Mouse (Mus musculus) testis, adult 2 months (tissue): ENCODE measurements around the gene Man2b1. TPM values are rescaled to one million over a fixed set of nuclear protein-coding genes. Genes with fewer than 3 reads are reported as not detected.
"Not testable (repeated sequence)": the region's sequence is repeated elsewhere in the genome, so short reads cannot be mapped to it uniquely, and the experiment has no call there.

Source experiments
- H3K27ac ChIP-seq: fragments of 200-500 bp; 2 replicates; pipeline ENCODE4 v1.5.1; 2012; ENCODE audit warnings: low read depth, low read length; ENCODE audit not compliant: control insufficient read depth, insufficient read depth
- H3K27me3 ChIP-seq: fragments of 200-500 bp; 2 replicates; pipeline ENCODE4 v1.6.1; 2012; ENCODE audit warnings: mild to moderate bottlenecking, low read length, moderate library complexity; ENCODE audit not compliant: control insufficient read depth, insufficient read depth
- H3K36me3 ChIP-seq: fragments of 200-500 bp; 2 replicates; pipeline ENCODE4 v1.6.1; 2012; ENCODE audit warnings: mild to moderate bottlenecking, low read length; ENCODE audit not compliant: control insufficient read depth, insufficient read depth
- H3K4me1 ChIP-seq: fragments of 200-500 bp; 2 replicates; pipeline ENCODE4 v1.6.1; 2012; ENCODE audit warnings: low read length; ENCODE audit not compliant: control insufficient read depth, insufficient read depth
- H3K4me3 ChIP-seq: fragments of 200-500 bp; 2 replicates; pipeline ENCODE4 v1.5.1; 2012; ENCODE audit warnings: low read depth, mild to moderate bottlenecking, low read length, moderate library complexity, mixed read lengths; ENCODE audit not compliant: control insufficient read depth
- CTCF ChIP-seq: fragments of 200-500 bp; IDR thresholded peaks from 2 replicates; pipeline ENCODE4 v1.5.1; 2012; ENCODE audit warnings: low read depth, mild to moderate bottlenecking, inconsistent platforms, low read length, moderate library complexity; ENCODE audit not compliant: control insufficient read depth, insufficient read depth, insufficient replicate concordance
- POLR2A ChIP-seq: fragments of 200-500 bp; IDR thresholded peaks from 2 replicates; pipeline ENCODE4 v1.6.1; 2012; ENCODE audit warnings: low read depth, mild to moderate bottlenecking, inconsistent platforms, low read length, moderate library complexity; ENCODE audit not compliant: control insufficient read depth
- polyA plus RNA-seq: library from polyadenylated mRNA; depleted of rRNA; stranded (reverse); fragments of >200 nt; gene quantifications from 2 replicates; pipeline ENCODE4 v1.2.3, GENCODE M21; 2012; rRNA removed

Gene Man2b1
- polyA plus RNA-seq, 1 experiment: 19.3 TPM

- no peak overlapping the region for H3K4me3 ChIP-seq
- no peaks in the 10 kb centered on the region for H3K36me3 ChIP-seq
- no peaks in the 10 kb centered on the region for H3K27me3 ChIP-seq
- no peak overlapping the region for H3K27ac ChIP-seq
- no peaks in the 10 kb centered on the region for H3K4me1 ChIP-seq
- no peak for TF ChIP-seq CTCF
- no peak for TF ChIP-seq POLR2A
Observed at GRCm38 (mm10) chr8:85123691-85124090, 40.6 kb downstream of the Man2b1 start.

DNA sequence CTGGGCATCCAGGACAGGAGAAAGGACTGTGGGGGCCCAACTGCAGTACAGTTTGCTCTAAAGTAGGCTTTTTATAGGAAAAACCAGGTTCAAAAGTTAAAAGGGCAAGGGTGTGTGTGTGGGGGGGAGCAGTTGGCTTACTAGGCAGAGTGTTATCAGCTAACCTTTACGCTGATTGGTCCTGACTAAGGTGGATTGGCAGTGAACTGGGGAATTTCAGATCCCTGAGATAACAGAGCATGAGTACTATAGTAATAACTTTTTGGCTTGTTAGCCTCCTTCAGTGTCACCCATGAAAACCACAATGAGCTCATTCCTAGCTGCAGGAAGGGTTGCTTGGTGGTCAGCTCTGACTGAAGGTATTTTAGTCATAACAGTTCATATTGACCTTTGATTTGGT, 49.3 kb downstream of the Man2b1 start:
- no peaks in the 10 kb centered on the region for H3K4me1 ChIP-seq
- no peak overlapping the region for H3K27ac ChIP-seq
- H3K4me3 ChIP-seq: no peak overlapping the region
- H3K27me3 ChIP-seq: no peaks in the 10 kb centered on the region
- H3K36me3 ChIP-seq: no peaks in the 10 kb centered on the region
- TF ChIP-seq POLR2A (no peak), CTCF (no peak)

DNA sequence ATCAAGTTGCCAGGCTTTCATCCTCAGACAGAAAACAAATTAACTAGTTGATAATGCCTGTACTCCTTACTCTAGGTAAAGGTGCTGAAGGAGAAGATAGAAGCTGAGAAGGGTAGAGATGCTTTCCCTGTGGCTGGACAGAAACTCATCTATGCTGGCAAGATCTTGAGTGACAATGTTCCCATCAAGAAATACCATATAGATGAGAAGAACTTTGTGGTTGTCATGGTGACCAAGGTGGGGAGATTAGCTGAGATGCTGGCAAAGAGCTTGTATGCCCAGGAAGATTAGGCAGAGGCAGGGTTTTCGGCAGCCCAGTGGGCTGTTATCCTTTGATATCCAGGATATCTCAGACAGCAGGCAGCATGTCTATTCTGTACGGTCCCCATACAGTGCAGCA, 52.6 kb downstream of the Man2b1 start:
- H3K36me3 ChIP-seq, H3K27ac ChIP-seq, H3K4me3 ChIP-seq, H3K4me1 ChIP-seq, H3K27me3 ChIP-seq: not testable (repeated sequence)

DNA sequence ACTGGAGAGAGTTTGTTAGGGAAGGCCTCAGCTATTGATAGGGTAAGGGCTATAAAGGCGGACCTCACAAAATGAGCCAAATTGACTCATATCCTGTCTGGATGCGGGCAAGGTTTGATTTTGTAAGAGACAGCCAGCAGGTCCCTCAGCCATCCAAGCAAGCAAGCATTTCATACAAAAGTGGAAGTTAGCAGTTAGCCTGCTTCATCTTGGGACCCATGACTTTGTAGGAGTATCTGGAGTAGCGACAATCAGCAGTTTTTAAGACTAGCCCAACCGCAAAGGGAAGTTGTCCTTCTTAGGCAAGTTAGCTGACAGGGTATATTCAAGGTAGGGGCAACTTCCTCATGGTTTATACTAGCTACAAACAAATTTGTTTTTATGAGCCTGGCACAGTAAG, 59.4 kb downstream of the Man2b1 start:
- TF ChIP-seq CTCF (no peak), POLR2A (no peak)
- Histone ChIP-seq H3K4me1 (no peaks in the 10 kb centered on the region), H3K4me3 (no peak overlapping the region), H3K27me3 (no peaks in the 10 kb centered on the region), H3K27ac (no peak overlapping the region), H3K36me3 (no peaks in the 10 kb centered on the region)

Other genes starting within 250 kb of the Man2b1 start
- gene Rad23a, start 242.6 kb upstream of the Man2b1 start, polyA plus RNA-seq: 106 and 110 TPM in 2 replicates
- 318 and 384 TPM in 2 replicates for gene Calr, start 236.3 kb upstream of the Man2b1 start, polyA plus RNA-seq
- 50.4 and 55.7 TPM in 2 replicates for gene Farsa, start 226.3 kb upstream of the Man2b1 start, polyA plus RNA-seq
- 101 and 138 TPM in 2 replicates for gene Syce2, start 211.2 kb upstream of the Man2b1 start, polyA plus RNA-seq
- 8.1 and 10.5 TPM in 2 replicates for gene Gcdh, start 189.3 kb upstream of the Man2b1 start, polyA plus RNA-seq
- 0.36 and 0.48 TPM in 2 replicates for gene Klf1, start 181.3 kb upstream of the Man2b1 start, polyA plus RNA-seq
- gene Dnase2a, start 174.7 kb upstream of the Man2b1 start, polyA plus RNA-seq: 1.6 and 2.1 TPM in 2 replicates
- gene Mast1, start 145.9 kb upstream of the Man2b1 start, polyA plus RNA-seq: 1.5 and 1.6 TPM in 2 replicates
- gene Rtbdn, start 136.3 kb upstream of the Man2b1 start, polyA plus RNA-seq: 0.30 and 0.32 TPM in 2 replicates
- 477 and 542 TPM in 2 replicates for gene Gm49661, start 113.8 kb upstream of the Man2b1 start, polyA plus RNA-seq
- 59.6 and 68.5 TPM in 2 replicates for gene Prdx2, start 113.7 kb upstream of the Man2b1 start, polyA plus RNA-seq
- 1,424 and 1,585 TPM in 2 replicates for gene Rnaseh2a, start 113.5 kb upstream of the Man2b1 start, polyA plus RNA-seq
- gene Junb, start 104.6 kb upstream of the Man2b1 start, polyA plus RNA-seq: 5.7 and 9.3 TPM in 2 replicates
- gene Hook2, start 92.7 kb upstream of the Man2b1 start, polyA plus RNA-seq: 55.4 and 62.0 TPM in 2 replicates
- gene Best2, start 68.7 kb upstream of the Man2b1 start, polyA plus RNA-seq: 0.08 TPM in 1 of 2 replicates, not detected in the other
- gene Asna1, start 58.0 kb upstream of the Man2b1 start, polyA plus RNA-seq: 203 and 208 TPM in 2 replicates
- gene Trir, start 56.4 kb upstream of the Man2b1 start, polyA plus RNA-seq: 82.1 and 88.6 TPM in 2 replicates
- 44.7 and 44.9 TPM in 2 replicates for gene Tnpo2, start 46.4 kb upstream of the Man2b1 start, polyA plus RNA-seq
- 83.8 and 91.5 TPM in 2 replicates for gene Fbxw9, start 23.2 kb upstream of the Man2b1 start, polyA plus RNA-seq
- gene Gm5741, start 15.3 kb upstream of the Man2b1 start, polyA plus RNA-seq: not detected in 2 replicates
- gene Dhps, start 11.5 kb upstream of the Man2b1 start, polyA plus RNA-seq: 20.0 and 22.2 TPM in 2 replicates
- gene Wdr83os, start 2.5 kb upstream of the Man2b1 start, polyA plus RNA-seq: 32.1 and 32.6 TPM in 2 replicates
- 21.1 and 21.4 TPM in 2 replicates for gene Wdr83, start 2.0 kb upstream of the Man2b1 start, polyA plus RNA-seq
- gene Zfp791, start 39.8 kb downstream of the Man2b1 start, polyA plus RNA-seq: 0.21 and 0.24 TPM in 2 replicates
- not detected in 2 replicates for gene Cks1brt, start 68.7 kb downstream of the Man2b1 start, polyA plus RNA-seq
- 0.53 and 0.61 TPM in 2 replicates for gene Olfr371, start 142.7 kb downstream of the Man2b1 start, polyA plus RNA-seq
- gene Orc6, start 216.4 kb downstream of the Man2b1 start, polyA plus RNA-seq: 15.6 and 18.0 TPM in 2 replicates
- gene Vps35, start 216.5 kb downstream of the Man2b1 start, polyA plus RNA-seq: 19.8 and 23.9 TPM in 2 replicates